In the genomic region with DNA sequence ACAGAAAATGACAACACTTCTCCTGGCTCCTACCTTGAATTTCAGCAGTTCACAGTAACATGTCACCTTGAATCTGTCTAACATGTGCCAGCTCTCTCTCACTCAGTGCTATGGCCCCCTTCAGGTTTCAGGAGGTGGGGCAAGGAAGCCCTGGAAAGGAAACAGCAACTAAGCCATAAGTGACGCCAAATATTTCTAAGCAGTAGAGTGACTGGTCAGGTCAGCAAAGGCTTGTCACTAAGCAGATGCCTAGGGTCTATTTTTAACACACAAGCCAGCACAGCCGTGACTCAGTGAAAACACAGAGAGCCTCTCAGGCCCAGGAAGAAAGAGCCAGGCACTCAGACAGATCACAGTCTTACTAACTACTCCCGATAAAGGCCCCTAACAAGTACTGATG, we compare ENCODE assay signal across 8 mouse cellular contexts. TPM values are rescaled to one million over a fixed set of nuclear protein-coding genes. Genes with fewer than 3 reads are reported as not detected.
DNase-seq lines count a peak whose midpoint lies in the region; ATAC-seq lines count a peak whose summit lies in the region.
"Had no signal": no experiment of that assay in that cellular context is flagged by ENCODE, and none has a peak within 500 bp of the region (broad histone marks: within the 10 kb centered on the region; RNA-seq: fewer than 3 reads in every experiment).

No protein-coding gene starts in this region.

- H3K27me3 ChIP-seq in embryonic facial prominence, embryonic 14.5 days (replicated peaks; ENCODE audit: control insufficient read depth, insufficient read depth, low read length), result no peaks in the 10 kb centered on the region
- H3K27me3 ChIP-seq in intestine, embryonic 16.5 days (replicated peaks; ENCODE audit: control insufficient read depth, insufficient read depth, low read length), result no peaks in the 10 kb centered on the region
- no peaks in the 10 kb centered on the region for H3K27me3 ChIP-seq in stomach, embryonic 14.5 days (ENCODE audit: control insufficient read depth, insufficient read depth, low read length)
- H3K27me3 ChIP-seq: hindbrain, embryonic 15.5 days had no signal

- no peak overlapping the region for H3K4me2 ChIP-seq in embryonic facial prominence, embryonic 14.5 days (ENCODE audit: low read depth, low read length)
- H3K4me2 ChIP-seq in intestine, embryonic 16.5 days (ENCODE audit: low read depth, low read length), result no peak overlapping the region
- H3K4me2 ChIP-seq in stomach, embryonic 14.5 days (replicated peaks; ENCODE audit: low read depth, low read length), result no peak overlapping the region
- H3K4me2 ChIP-seq: hindbrain, embryonic 15.5 days had no signal

- no peak for ATAC-seq in embryonic facial prominence, embryonic 14.5 days (ENCODE audit: low read depth)
- ATAC-seq in intestine, embryonic 16.5 days, result peak; percentile 38
- ATAC-seq in stomach, embryonic 14.5 days (ENCODE audit: insufficient number of reproducible peaks, insufficient read depth, low FRiP score, low read depth), result 0 out of 2 replicates have a peak, but pooled peaks have one; percentile 56

- DNase-seq in 3T3-L1 (ENCODE audit: low read depth, low spot score), result peak; percentile 69
- peak; percentile 24 to 39 for DNase-seq in B cell, adult 2 months
- DNase-seq in embryonic facial prominence, embryonic 14.5 days (ENCODE audit: low spot score), result peak; percentile 11
- no peak for DNase-seq in cerebellum, adult 11-12 months
- no peak for DNase-seq in cerebellum, postnatal 10 days

- H3K27ac ChIP-seq in embryonic facial prominence, embryonic 14.5 days (replicated peaks; ENCODE audit: low read depth, low read length), result no peak overlapping the region
- 0 out of 2 replicates have a peak overlapping the region, but pooled peaks have one; percentile 7 for H3K27ac ChIP-seq in intestine, embryonic 16.5 days (ENCODE audit: low read length)
- no peak overlapping the region for H3K27ac ChIP-seq in stomach, embryonic 14.5 days (ENCODE audit: low read length)
- H3K27ac ChIP-seq: hindbrain, embryonic 15.5 days had no signal

- WGBS in embryonic facial prominence, embryonic 14.5 days, result 51% methylated on average over 3 of the region's 3 CpGs
- 55% methylated on average over 3 of the region's 3 CpGs for WGBS in intestine, embryonic 16.5 days
- 51% methylated on average over 3 of the region's 3 CpGs for WGBS in stomach, embryonic 14.5 days

- H3K36me3 ChIP-seq in embryonic facial prominence, embryonic 14.5 days (ENCODE audit: control insufficient read depth, insufficient read depth, low read length), result peaks cover 15% of the 10 kb centered on the region
- no peaks in the 10 kb centered on the region; the same call in 1 of the 2 replicates for H3K36me3 ChIP-seq in intestine, embryonic 16.5 days (ENCODE audit: control insufficient read depth, insufficient read depth, low read length)
- peaks cover 6% of the 10 kb centered on the region for H3K36me3 ChIP-seq in stomach, embryonic 14.5 days (ENCODE audit: control insufficient read depth, insufficient read depth, low read length)
- H3K36me3 ChIP-seq: hindbrain, embryonic 15.5 days had no signal

- H3K9me3 ChIP-seq in embryonic facial prominence, embryonic 14.5 days (ENCODE audit: control insufficient read depth, low read length), result no peaks in the 10 kb centered on the region
- H3K9me3 ChIP-seq in intestine, embryonic 16.5 days (ENCODE audit: control insufficient read depth, low read length), result no peaks in the 10 kb centered on the region
- H3K9me3 ChIP-seq in stomach, embryonic 14.5 days (ENCODE audit: control insufficient read depth, low read depth, low read length), result no peaks in the 10 kb centered on the region
- H3K9me3 ChIP-seq: hindbrain, embryonic 15.5 days had no signal

- no peak overlapping the region for H3K9ac ChIP-seq in embryonic facial prominence, embryonic 14.5 days (ENCODE audit: low read depth, low read length)
- H3K9ac ChIP-seq in intestine, embryonic 16.5 days (ENCODE audit: low read depth, low read length), result no peak overlapping the region
- H3K9ac ChIP-seq in stomach, embryonic 14.5 days (replicated peaks; ENCODE audit: low read depth, low read length), result no peak overlapping the region
- H3K9ac ChIP-seq: hindbrain, embryonic 15.5 days had no signal

- H3K4me1 ChIP-seq in embryonic facial prominence, embryonic 14.5 days (ENCODE audit: control insufficient read depth, insufficient read depth, low read length), result no peaks in the 10 kb centered on the region
- H3K4me1 ChIP-seq in intestine, embryonic 16.5 days (ENCODE audit: control insufficient read depth, insufficient read depth, low read length), result peaks cover 4% of the 10 kb centered on the region; the same call in 1 of the 2 replicates
- 0 out of 2 replicates have a peak, but pooled peaks cover 3% of the 10 kb centered on the region for H3K4me1 ChIP-seq in stomach, embryonic 14.5 days (ENCODE audit: control insufficient read depth, insufficient read depth, low read length)
- H3K4me1 ChIP-seq: hindbrain, embryonic 15.5 days had no signal

- H3K4me3 ChIP-seq in embryonic facial prominence, embryonic 14.5 days (ENCODE audit: low read depth, low read length), result no peak overlapping the region
- no peak overlapping the region for H3K4me3 ChIP-seq in intestine, embryonic 16.5 days (ENCODE audit: low read length)
- no peak overlapping the region for H3K4me3 ChIP-seq in stomach, embryonic 14.5 days (ENCODE audit: low read depth, low read length)
- H3K4me3 ChIP-seq: hindbrain, embryonic 15.5 days had no signal

RNA-seq across cellular contexts. Expression of gene Fyco1, which starts 6.6 kb away (rescaled TPM):
- 12.1 and 15.1 TPM in 2 replicates for polyA plus RNA-seq in embryonic facial prominence, embryonic 14.5 days (2014; fragmentation: Nextera tagmentation; extraction: Ambion mirVana)
- 8.5 and 11.4 TPM in 2 replicates for polyA plus RNA-seq in intestine, embryonic 16.5 days (2015; fragmentation: Nextera tagmentation; extraction: Ambion mirVana)
- 15.1 and 19.7 TPM in 2 replicates for polyA plus RNA-seq in stomach, embryonic 14.5 days (2014; fragmentation: Nextera tagmentation; extraction: Ambion mirVana)

RNA-seq across cellular contexts. Expression of gene Xcr1, which starts 16.7 kb away (rescaled TPM):
- polyA plus RNA-seq in embryonic facial prominence, embryonic 14.5 days (2014; fragmentation: Nextera tagmentation; extraction: Ambion mirVana), result 0.06 TPM in 1 of 2 replicates, not detected in the other
- polyA plus RNA-seq in intestine, embryonic 16.5 days (2015; fragmentation: Nextera tagmentation; extraction: Ambion mirVana), result 0.02 TPM in 1 of 2 replicates, not detected in the other
- polyA plus RNA-seq in stomach, embryonic 14.5 days (2014; fragmentation: Nextera tagmentation; extraction: Ambion mirVana), result 0.06 and 0.07 TPM in 2 replicates

RNA-seq across cellular contexts. Expression of gene Cxcr6, which starts 38.8 kb away (rescaled TPM):
- polyA plus RNA-seq in embryonic facial prominence, embryonic 14.5 days (2014; fragmentation: Nextera tagmentation; extraction: Ambion mirVana), result 0.11 and 0.67 TPM in 2 replicates
- polyA plus RNA-seq in intestine, embryonic 16.5 days (2015; fragmentation: Nextera tagmentation; extraction: Ambion mirVana), result 1.8 and 2.0 TPM in 2 replicates
- polyA plus RNA-seq in stomach, embryonic 14.5 days (2014; fragmentation: Nextera tagmentation; extraction: Ambion mirVana), result 0.97 and 1.4 TPM in 2 replicates

Comparison
In these comparisons a context has a peak if more than half of its experiments do, and no peak if none do; other contexts are left out.
1. DNase-seq: peak in 3T3-L1 (single experiment), B cell, adult 2 months (2 of 2) and embryonic facial prominence, embryonic 14.5 days (single experiment); none in cerebellum, adult 11-12 months (single experiment) and cerebellum, postnatal 10 days (0 of 2).